Mouse (Mus musculus): ENCODE measurements around the gene Top3b.

DNA sequence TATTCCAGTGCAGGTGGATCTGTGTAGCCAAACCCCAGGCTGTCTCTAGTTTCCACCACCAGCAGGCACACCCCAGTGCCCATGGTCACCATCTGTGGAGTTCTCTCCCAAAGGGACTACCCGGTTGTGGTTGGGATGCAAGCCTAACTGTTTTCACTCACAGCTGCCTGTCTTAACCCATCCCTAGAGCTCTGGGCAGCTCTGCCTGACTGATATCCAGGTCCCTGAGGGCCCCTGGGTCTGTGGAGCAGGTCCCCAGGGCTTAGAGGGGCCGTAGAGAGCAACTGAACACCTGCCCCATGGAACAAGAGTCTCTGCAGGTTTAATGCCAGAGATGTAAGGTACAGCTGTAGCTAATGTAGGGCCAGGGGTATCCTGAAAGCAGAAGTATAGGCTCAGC, 6.6 kb upstream of the Top3b start, which contains the start of gene Igll1:
- TF ChIP-seq CTCF (IDR thresholded peaks at IDR 0.05; ENCODE audit: low read depth) (no peak), EP300 (IDR thresholded peaks at IDR 0.05; ENCODE audit: low read depth) (no peak)

All from liver, embryonic 14.5 days (tissue).